Mouse (Mus musculus) MEL (cell line): ENCODE results near the gene Slc16a12. TPM values are rescaled to one million over a fixed set of nuclear protein-coding genes. Genes with fewer than 3 reads are reported as not detected.

ENCODE experiments used
- DNase-seq: peaks from one replicate; pipeline ENCODE4 v3.0.0; 2011; ENCODE audit warnings: low read depth, low spot score
- H3K27ac ChIP-seq: 2 replicates; pipeline ENCODE4 v1.5.1; 2012; ENCODE audit warnings: low read depth, mild to moderate bottlenecking, control low read depth, low read length, moderate library complexity; ENCODE audit not compliant: control insufficient read depth
- H3K27me3 ChIP-seq, 2 experiments: fragments of 150-350 bp in 1 of 2; sonication (generic) in 1 of 2; 2 replicates each; pipeline ENCODE4 v1.6.1; 2012; ENCODE audit warnings: low read length in 2 of 2, mild to moderate bottlenecking in 2 of 2, improper control_type of control experiment in 1 of 2, moderate library complexity in 1 of 2; ENCODE audit not compliant: insufficient read depth in 2 of 2, control insufficient read depth in 1 of 2
- H3K36me3 ChIP-seq, 2 experiments: 2 replicates each; pipeline ENCODE4 v1.6.1; 2012 to 2014; ENCODE audit warnings: low read length in 2 of 2, improper control_type of control experiment in 1 of 2, inconsistent platforms in 1 of 2, mild to moderate bottlenecking in 1 of 2; ENCODE audit not compliant: insufficient read depth in 2 of 2, control insufficient read depth in 1 of 2
- H3K4me1 ChIP-seq, 2 experiments: fragments of 150-350 bp in 1 of 2; sonication (generic) in 1 of 2; 2 replicates each; pipeline ENCODE4 v1.6.1; 2012; ENCODE audit warnings: low read length in 2 of 2, improper control_type of control experiment in 1 of 2, mild to moderate bottlenecking in 1 of 2; ENCODE audit not compliant: insufficient read depth in 2 of 2, control insufficient read depth in 1 of 2
- H3K4me3 ChIP-seq, 2 experiments: fragments of 150-350 bp in 1 of 2; sonication (generic) in 1 of 2; 2 replicates each; pipeline ENCODE4 v1.5.1; 2012; ENCODE audit warnings: low read depth in 2 of 2, low read length in 2 of 2, mild to moderate bottlenecking in 2 of 2, moderate library complexity in 2 of 2, control low read depth in 1 of 2, improper control_type of control experiment in 1 of 2; ENCODE audit not compliant: control insufficient read depth in 1 of 2, insufficient read depth in 1 of 2
- H3K79me2 ChIP-seq: 2 replicates; pipeline ENCODE4 v1.6.1; 2012; ENCODE audit warnings: mild to moderate bottlenecking, low read length, moderate library complexity; ENCODE audit not compliant: control insufficient read depth, poor library complexity, insufficient read depth
- H3K9ac ChIP-seq: 2 replicates; pipeline ENCODE4 v1.6.1; 2012; ENCODE audit warnings: low read depth, mild to moderate bottlenecking, control low read depth, low read length, moderate library complexity; ENCODE audit not compliant: control insufficient read depth, poor library complexity, severe bottlenecking
- H3K9me3 ChIP-seq: fragments of 150-350 bp; sonication (generic); replicated peaks from 2 replicates; pipeline ENCODE4 v1.6.1; 2012; ENCODE audit warnings: mild to moderate bottlenecking, low read length, improper control_type of control experiment, moderate library complexity; ENCODE audit not compliant: insufficient read depth
- BHLHE40 ChIP-seq: IDR thresholded peaks from 2 replicates; pipeline ENCODE4 v1.6.1; 2012; ENCODE audit warnings: low read depth, mild to moderate bottlenecking, inconsistent platforms, low read length, improper control_type of control experiment, borderline replicate concordance
- CHD1 ChIP-seq: IDR thresholded peaks from 2 replicates; pipeline ENCODE4 v1.6.1; 2012; ENCODE audit warnings: low read depth, mild to moderate bottlenecking, inconsistent platforms, low read length, improper control_type of control experiment
- E2F4 ChIP-seq: IDR thresholded peaks from 2 replicates; pipeline ENCODE4 v1.6.1; 2011; ENCODE audit warnings: low read depth, low read length, improper control_type of control experiment, borderline replicate concordance
- ELF1 ChIP-seq: IDR thresholded peaks from 2 replicates; pipeline ENCODE4 v1.6.1; 2014; ENCODE audit warnings: low read depth, mild to moderate bottlenecking, inconsistent platforms, low read length, improper control_type of control experiment, moderate library complexity
- EP300 ChIP-seq, 2 experiments: IDR thresholded peaks; 2 replicates each; pipeline ENCODE4 v1.6.1; 2011; ENCODE audit warnings: improper control_type of control experiment in 2 of 2, low read length in 2 of 2, low read depth in 1 of 2, mild to moderate bottlenecking in 1 of 2
- JUND ChIP-seq: IDR thresholded peaks from 2 replicates; pipeline ENCODE4 v1.6.1; 2011; ENCODE audit warnings: low read depth, mild to moderate bottlenecking, improper control_type of control experiment, low read length
- MYC ChIP-seq: IDR thresholded peaks from 2 replicates; pipeline ENCODE4 v1.6.1; 2011; ENCODE audit warnings: low read depth, mild to moderate bottlenecking, low read length, improper control_type of control experiment, moderate library complexity
- POLR2A ChIP-seq, 2 experiments: IDR thresholded peaks; 2 replicates each; pipeline ENCODE4 v1.6.1; 2011 to 2012; ENCODE audit warnings: low read length in 2 of 2, mild to moderate bottlenecking in 2 of 2, control low read depth in 1 of 2, improper control_type of control experiment in 1 of 2, low read depth in 1 of 2, moderate library complexity in 1 of 2; ENCODE audit not compliant: control insufficient read depth in 1 of 2, insufficient read depth in 1 of 2, poor library complexity in 1 of 2
- POLR2AphosphoS5 ChIP-seq: IDR thresholded peaks from 2 replicates; pipeline ENCODE4 v1.6.1; 2012; ENCODE audit warnings: low read depth, borderline replicate concordance, mild to moderate bottlenecking, inconsistent platforms, low read length, moderate library complexity, mixed read lengths
- RAD21 ChIP-seq: IDR thresholded peaks from 2 replicates; pipeline ENCODE4 v1.6.1; 2011; ENCODE audit warnings: mild to moderate bottlenecking, low read depth, low read length, improper control_type of control experiment
- RCOR1 ChIP-seq: IDR thresholded peaks from 2 replicates; pipeline ENCODE4 v1.6.1; 2012; ENCODE audit warnings: low read depth, mild to moderate bottlenecking, inconsistent platforms, low read length, improper control_type of control experiment
- SMC3 ChIP-seq: IDR thresholded peaks from 2 replicates; pipeline ENCODE4 v1.6.1; 2011; ENCODE audit warnings: low read depth, low read length, improper control_type of control experiment
- TBP ChIP-seq: IDR thresholded peaks from 2 replicates; pipeline ENCODE4 v1.8.0; 2011; ENCODE audit warnings: low read depth, low read length, improper control_type of control experiment
- TCF12 ChIP-seq: IDR thresholded peaks from 2 replicates; pipeline ENCODE4 v1.6.1; 2014; ENCODE audit warnings: low read depth, mild to moderate bottlenecking, inconsistent platforms, low read length, improper control_type of control experiment, moderate library complexity
- USF1 ChIP-seq: IDR thresholded peaks from 2 replicates; pipeline ENCODE4 v1.6.1; 2014; ENCODE audit warnings: low read depth, mild to moderate bottlenecking, inconsistent platforms, low read length, improper control_type of control experiment, moderate library complexity
- ZMIZ1 ChIP-seq: IDR thresholded peaks from 2 replicates; pipeline ENCODE4 v1.6.1; 2012; ENCODE audit warnings: low read depth, mild to moderate bottlenecking, inconsistent platforms, low read length, improper control_type of control experiment, moderate library complexity
- ZNF384 ChIP-seq: IDR thresholded peaks from 2 replicates; pipeline ENCODE4 v1.6.1; 2012; ENCODE audit warnings: low read depth, mild to moderate bottlenecking, inconsistent platforms, low read length, improper control_type of control experiment
- polyA plus RNA-seq, 2 experiments: library from polyadenylated mRNA; stranded (reverse) in 1 of 2; unstranded in 1 of 2; fragments of >175 nt in 1 of 2; fragments of >200 nt in 1 of 2; gene quantifications; 2 replicates each; pipeline versions ENCODE4 v1.2.1 to v1.2.4; 2012; ENCODE audit warnings: low replicate concordance in 2 of 2, low read depth in 1 of 2; ENCODE audit not compliant: insufficient read length in 2 of 2, insufficient read depth in 1 of 2, missing spikeins in 1 of 2
- total RNA-seq: library from RNA; depleted of rRNA; stranded (reverse); fragments of 300-350 nt; gene quantifications from 2 replicates; pipeline ENCODE4 v1.2.3, GENCODE M21; 2012

Gene Slc16a12
- total and polyA plus RNA-seq, 3 experiments, result 0.06 TPM; not detected in 2

DNA sequence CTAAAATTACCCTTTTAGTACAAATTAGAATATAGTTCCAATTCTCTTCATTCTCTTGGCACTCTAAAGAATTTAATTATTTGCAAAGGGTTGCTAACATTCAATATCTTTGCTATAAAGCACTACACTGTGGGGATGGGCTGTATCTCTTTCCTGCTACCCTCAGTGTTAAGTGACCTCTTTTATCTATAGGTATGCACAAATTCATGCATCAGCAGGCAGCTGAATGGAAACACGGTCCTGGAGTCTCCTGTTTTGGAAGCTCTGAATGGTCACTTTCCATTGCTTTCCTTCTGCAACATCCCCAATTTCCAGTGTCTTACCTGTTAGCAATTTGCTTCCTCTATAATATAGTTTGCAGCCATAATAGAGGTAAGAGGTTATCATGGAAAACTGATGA is 48.2 kb downstream of the Slc16a12 start:
- DNase-seq, result no peak
- H3K9ac ChIP-seq, result no peak overlapping the region
- no peak overlapping the region for H3K27ac ChIP-seq
- H3K9me3 ChIP-seq, result no peaks in the 10 kb centered on the region
- H3K4me3 ChIP-seq, result no peak overlapping the region
- H3K27me3 ChIP-seq, result no peaks in the 10 kb centered on the region; a peak in 2 of 4 replicates
- no peak for TF ChIP-seq TCF12
- no peak for TF ChIP-seq JUND
- TF ChIP-seq RCOR1, result no peak
- TF ChIP-seq SMC3, result no peak
- no peak for TF ChIP-seq ELF1
- no peak for TF ChIP-seq USF1
- no peak for TF ChIP-seq MYC
- no peak for TF ChIP-seq POLR2AphosphoS5
- TF ChIP-seq, all 39 proteins: peak for 0
- Histone ChIP-seq H3K4me1 (no peaks in the 10 kb centered on the region), H3K79me2 (no peaks in the 10 kb centered on the region), H3K36me3 (no peaks in the 10 kb centered on the region)

DNA sequence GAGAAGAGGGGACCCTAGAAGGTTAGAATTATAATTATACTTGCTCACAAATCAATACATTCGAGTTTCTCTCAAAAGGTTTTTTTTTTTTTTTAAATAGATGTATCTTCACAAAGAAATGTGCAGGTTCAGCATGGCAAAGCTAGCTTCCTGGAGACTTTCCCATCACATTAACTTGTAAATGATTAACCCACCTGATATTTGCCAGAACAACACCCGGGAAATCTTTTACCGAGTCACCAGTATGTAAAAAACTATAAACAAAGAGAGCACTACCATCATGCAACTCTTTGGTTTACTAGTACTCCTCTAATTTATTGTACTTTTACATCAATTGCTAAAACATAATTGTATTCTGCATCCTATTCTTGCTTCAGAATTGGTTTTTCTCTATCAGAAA is 48.7 kb downstream of the Slc16a12 start:
- no peak for DNase-seq

DNA sequence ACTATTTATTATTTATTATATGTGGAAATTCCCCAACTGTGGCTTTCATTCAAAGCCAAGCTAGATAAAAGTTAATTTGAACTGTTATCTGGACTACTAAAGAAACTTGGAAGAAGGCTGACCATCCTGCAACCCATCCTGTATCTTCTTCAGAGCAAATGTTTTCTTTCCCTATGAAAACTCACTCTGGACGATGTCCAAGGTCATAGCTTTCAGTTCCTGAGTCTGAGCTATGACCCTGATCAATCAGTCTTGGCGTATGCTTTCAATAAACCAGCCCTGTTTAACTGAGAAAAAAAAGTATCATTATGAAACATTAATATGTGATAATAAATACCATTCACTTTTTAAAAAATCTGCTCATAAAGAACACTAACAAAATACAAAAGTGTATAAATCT is 49.6 kb downstream of the Slc16a12 start:
- Histone ChIP-seq H3K9me3 (no peaks in the 10 kb centered on the region), H3K4me3 (no peak overlapping the region), H3K9ac (no peak overlapping the region), H3K4me1 (no peaks in the 10 kb centered on the region), H3K79me2 (no peaks in the 10 kb centered on the region), H3K27me3 (no peaks in the 10 kb centered on the region; a peak in 2 of 4 replicates), H3K36me3 (no peaks in the 10 kb centered on the region), H3K27ac (no peak overlapping the region)
- TF ChIP-seq POLR2AphosphoS5 (no peak), TBP (no peak), JUND (no peak), ZMIZ1 (no peak)
- DNase-seq, result no peak

More for the DNA sequence above, 48.7 kb downstream of the Slc16a12 start:
- Histone ChIP-seq H3K27me3 (no peaks in the 10 kb centered on the region; a peak in 2 of 4 replicates), H3K79me2 (no peaks in the 10 kb centered on the region), H3K9ac (no peak overlapping the region), H3K4me3 (no peak overlapping the region), H3K4me1 (no peaks in the 10 kb centered on the region), H3K36me3 (no peaks in the 10 kb centered on the region), H3K9me3 (no peaks in the 10 kb centered on the region), H3K27ac (no peak overlapping the region)
- TF ChIP-seq BHLHE40, result no peak
- TF ChIP-seq POLR2A (IDR thresholded peaks at IDR 0.05; ENCODE audit: control insufficient read depth in 1 of 2, insufficient read depth in 1 of 2, low read depth in 1 of 2, low read length in 2 of 2, poor library complexity in 1 of 2), result no peak
- no peak for TF ChIP-seq E2F4
- no peak for TF ChIP-seq EP300 (IDR thresholded peaks at IDR 0.05; ENCODE audit: low read depth in 1 of 2, low read length in 2 of 2)
- no peak for TF ChIP-seq ZNF384
- TF ChIP-seq TCF12, result no peak
- TF ChIP-seq CHD1, result no peak
- no peak for TF ChIP-seq RAD21
